Mouse (Mus musculus) myocyte (in vitro differentiated cells): ENCODE data around the gene Usp30. TPM values are rescaled to one million over a fixed set of nuclear protein-coding genes. Genes with fewer than 3 reads are reported as not detected.

Experiments
- H3K27me3 ChIP-seq: one replicate; pipeline ENCODE4 v1.6.1; 2011; ENCODE audit not compliant: control insufficient read depth, insufficient read depth, insufficient read length
- H3K36me3 ChIP-seq: one replicate; pipeline ENCODE4 v1.6.1; 2011; ENCODE audit not compliant: control insufficient read depth, insufficient read depth
- H3K4me2 ChIP-seq: one replicate; pipeline ENCODE4 v1.6.1; 2011; ENCODE audit warnings: low read depth, control low read depth
- H3K4me3 ChIP-seq: one replicate; pipeline ENCODE4 v1.5.1; 2011; ENCODE audit warnings: mild to moderate bottlenecking, control low read depth, moderate library complexity
- H3K79me2 ChIP-seq: one replicate; pipeline ENCODE4 v1.6.1; 2011; ENCODE audit not compliant: control insufficient read depth, insufficient read depth
- H3ac ChIP-seq: one replicate; pipeline ENCODE4 v1.6.1; 2011; ENCODE audit not compliant: control insufficient read depth, insufficient read length
- CEBPB ChIP-seq: IDR thresholded peaks from 2 replicates; pipeline ENCODE4 v1.6.1; 2011; ENCODE audit warnings: mild to moderate bottlenecking, moderate library complexity; ENCODE audit not compliant: poor library complexity, insufficient read depth, severe bottlenecking
- E2F4 ChIP-seq: IDR thresholded peaks from one replicate; pipeline ENCODE4 v1.6.1; 2011; ENCODE audit warnings: mild to moderate bottlenecking, control low read depth, moderate library complexity; ENCODE audit not compliant: insufficient read depth
- MAX ChIP-seq: IDR thresholded peaks from one replicate; pipeline ENCODE4 v1.6.1; 2011; ENCODE audit warnings: low read depth, mild to moderate bottlenecking, control low read depth
- MYOD1 ChIP-seq, 3 experiments: IDR thresholded peaks; one replicate each; pipeline ENCODE4 v1.6.1; 2011; ENCODE audit warnings: control low read depth in 2 of 3, low read depth in 2 of 3, mild to moderate bottlenecking in 2 of 3, moderate library complexity in 1 of 3; ENCODE audit not compliant: insufficient read length in 2 of 3, control insufficient read depth in 1 of 3
- MYOG ChIP-seq, 3 experiments: IDR thresholded peaks; one replicate each; pipeline ENCODE4 v1.6.1; 2011; ENCODE audit warnings: control low read depth in 2 of 3, low read depth in 2 of 3, mild to moderate bottlenecking in 2 of 3; ENCODE audit not compliant: insufficient read length in 2 of 3, control insufficient read depth in 1 of 3, insufficient read depth in 1 of 3
- POLR2A ChIP-seq: IDR thresholded peaks from one replicate; pipeline ENCODE4 v1.6.1; 2011; ENCODE audit warnings: low read depth, mild to moderate bottlenecking, control low read depth, moderate library complexity; ENCODE audit not compliant: insufficient read length
- POLR2AphosphoS2 ChIP-seq: IDR thresholded peaks from one replicate; pipeline ENCODE4 v1.6.1; 2011; ENCODE audit warnings: low read depth, control low read depth; ENCODE audit not compliant: insufficient read length
- REST ChIP-seq: IDR thresholded peaks from one replicate; pipeline ENCODE4 v1.6.1; 2011; ENCODE audit warnings: mild to moderate bottlenecking, control low read depth, moderate library complexity; ENCODE audit not compliant: insufficient read depth, insufficient read length
- SRF ChIP-seq: IDR thresholded peaks from one replicate; pipeline ENCODE4 v1.6.1; 2011; ENCODE audit warnings: low read depth; ENCODE audit not compliant: control insufficient read depth, insufficient read length
- TCF12 ChIP-seq: IDR thresholded peaks from one replicate; pipeline ENCODE4 v1.6.1; 2011; ENCODE audit warnings: mild to moderate bottlenecking, control low read depth; ENCODE audit not compliant: poor library complexity, insufficient read depth, severe bottlenecking
- TCF3 ChIP-seq: IDR thresholded peaks from one replicate; pipeline ENCODE4 v1.6.1; 2011; ENCODE audit warnings: low read depth, control low read depth; ENCODE audit not compliant: insufficient read length
- USF1 ChIP-seq: IDR thresholded peaks from one replicate; pipeline ENCODE4 v1.6.1; 2011; ENCODE audit warnings: low read depth, mild to moderate bottlenecking, control low read depth, moderate library complexity
- polyA plus RNA-seq: library from polyadenylated mRNA; unstranded; fragments of >200 nt; fragmentation: generic; extraction: Trizol; gene quantifications from one replicate; pipeline ENCODE4 v1.2.1, GENCODE M21; 2012; ENCODE audit warnings: missing spikeins

Usp30 gene
- polyA plus RNA-seq, 1 experiment = 12.3 TPM

GRCm38 (mm10) chr5:114129550-114130210 lies 64.4 kb downstream of the Usp30 start:
- Histone ChIP-seq H3K27me3 (no peaks in the 10 kb centered on the region), H3K4me3 (no peak overlapping the region), H3K36me3 (no peaks in the 10 kb centered on the region), H3ac (peak overlapping the region; percentile 25), H3K79me2 (no peaks in the 10 kb centered on the region), H3K4me2 (peak overlapping the region; percentile 77)
- TF ChIP-seq TCF12 (no peak), E2F4 (no peak), TCF3 (no peak), POLR2A (no peak), MAX (no peak)

- Histone ChIP-seq H3K4me3 (peak within 1 kb of the TSS; percentile 19), H3K36me3 (no peaks in the 10 kb centered on the region), H3K4me2 (peak within 1 kb of the TSS; percentile 92), H3ac (peak within 1 kb of the TSS; percentile 25), H3K79me2 (no peaks in the 10 kb centered on the region), H3K27me3 (no peaks in the 10 kb centered on the region)
- no peak for TF ChIP-seq E2F4
- TF ChIP-seq MAX = no peak
- TF ChIP-seq MYOD1 (IDR thresholded peaks at IDR 0.05; ENCODE audit: control insufficient read depth in 1 of 3, insufficient read length in 2 of 3, low read depth in 2 of 3) = no peak
- TF ChIP-seq POLR2AphosphoS2 = no peak
- TF ChIP-seq POLR2A = no peak
- no peak for TF ChIP-seq TCF3
- no peak for TF ChIP-seq USF1
Observed at GRCm38 (mm10) chr5:114130211-114130605, 64.9 kb downstream of the Usp30 start, which contains the start of gene Ung. Gene Ung (plus strand): TSS chr5:114130386.

- H3K27me3 ChIP-seq = no peaks in the 10 kb centered on the region
- peak overlapping the region; percentile 92 for H3K4me2 ChIP-seq
- H3K36me3 ChIP-seq = no peaks in the 10 kb centered on the region
- H3K79me2 ChIP-seq = no peaks in the 10 kb centered on the region
- TF ChIP-seq POLR2A (no peak), USF1 (no peak), MYOG (IDR thresholded peaks at IDR 0.05; ENCODE audit: control insufficient read depth in 1 of 3, insufficient read depth in 1 of 3, insufficient read length in 2 of 3, low read depth in 2 of 3) (peak in 1 of 3 experiments; percentile 23), E2F4 (peak; percentile 70), MAX (peak; percentile 75)
- H3ac ChIP-seq = peak overlapping the region; percentile 25
- peak overlapping the region; percentile 19 for H3K4me3 ChIP-seq
Observed at GRCm38 (mm10) chr5:114130698-114131520, 65.6 kb downstream of the Usp30 start.

- Histone ChIP-seq H3K4me3 (peak overlapping the region; percentile 19), H3ac (peak overlapping the region; percentile 25), H3K27me3 (no peaks in the 10 kb centered on the region), H3K79me2 (no peaks in the 10 kb centered on the region), H3K36me3 (no peaks in the 10 kb centered on the region), H3K4me2 (peak overlapping the region; percentile 92)
- no peak for TF ChIP-seq POLR2A
- TF ChIP-seq MAX = no peak
Observed at GRCm38 (mm10) chr5:114131521-114131840, 66.2 kb downstream of the Usp30 start.

GRCm38 (mm10) chr5:114132841-114133240 lies 67.6 kb downstream of the Usp30 start:
- TF ChIP-seq CEBPB (no peak), POLR2AphosphoS2 (no peak), MYOD1 (IDR thresholded peaks at IDR 0.05; ENCODE audit: control insufficient read depth in 1 of 3, insufficient read length in 2 of 3, low read depth in 2 of 3) (no peak), SRF (no peak), POLR2A (no peak), MAX (no peak), TCF12 (no peak), MYOG (IDR thresholded peaks at IDR 0.05; ENCODE audit: control insufficient read depth in 1 of 3, insufficient read depth in 1 of 3, insufficient read length in 2 of 3, low read depth in 2 of 3) (no peak), E2F4 (no peak), TCF3 (no peak), REST (no peak), USF1 (no peak)
- Histone ChIP-seq H3K27me3 (no peaks in the 10 kb centered on the region), H3K4me2 (no peak overlapping the region), H3K79me2 (no peaks in the 10 kb centered on the region), H3ac (no peak overlapping the region), H3K4me3 (no peak overlapping the region), H3K36me3 (no peaks in the 10 kb centered on the region)
